Mouse (Mus musculus) myocyte (in vitro differentiated cells): ENCODE results near the gene Prkcg.

ENCODE experiments used
- CEBPB ChIP-seq: IDR thresholded peaks from 2 replicates; pipeline ENCODE4 v1.6.1; 2011; ENCODE audit warnings: mild to moderate bottlenecking, moderate library complexity; ENCODE audit not compliant: poor library complexity, insufficient read depth, severe bottlenecking
- MAX ChIP-seq: IDR thresholded peaks from one replicate; pipeline ENCODE4 v1.6.1; 2011; ENCODE audit warnings: low read depth, mild to moderate bottlenecking, control low read depth
- MYOG ChIP-seq, 3 experiments: IDR thresholded peaks; one replicate each; pipeline ENCODE4 v1.6.1; 2011; ENCODE audit warnings: control low read depth in 2 of 3, low read depth in 2 of 3, mild to moderate bottlenecking in 2 of 3; ENCODE audit not compliant: insufficient read length in 2 of 3, control insufficient read depth in 1 of 3, insufficient read depth in 1 of 3
- POLR2A ChIP-seq: IDR thresholded peaks from one replicate; pipeline ENCODE4 v1.6.1; 2011; ENCODE audit warnings: low read depth, mild to moderate bottlenecking, control low read depth, moderate library complexity; ENCODE audit not compliant: insufficient read length
- TCF12 ChIP-seq: IDR thresholded peaks from one replicate; pipeline ENCODE4 v1.6.1; 2011; ENCODE audit warnings: mild to moderate bottlenecking, control low read depth; ENCODE audit not compliant: poor library complexity, insufficient read depth, severe bottlenecking
- TCF3 ChIP-seq: IDR thresholded peaks from one replicate; pipeline ENCODE4 v1.6.1; 2011; ENCODE audit warnings: low read depth, control low read depth; ENCODE audit not compliant: insufficient read length
- USF1 ChIP-seq: IDR thresholded peaks from one replicate; pipeline ENCODE4 v1.6.1; 2011; ENCODE audit warnings: low read depth, mild to moderate bottlenecking, control low read depth, moderate library complexity

DNA sequence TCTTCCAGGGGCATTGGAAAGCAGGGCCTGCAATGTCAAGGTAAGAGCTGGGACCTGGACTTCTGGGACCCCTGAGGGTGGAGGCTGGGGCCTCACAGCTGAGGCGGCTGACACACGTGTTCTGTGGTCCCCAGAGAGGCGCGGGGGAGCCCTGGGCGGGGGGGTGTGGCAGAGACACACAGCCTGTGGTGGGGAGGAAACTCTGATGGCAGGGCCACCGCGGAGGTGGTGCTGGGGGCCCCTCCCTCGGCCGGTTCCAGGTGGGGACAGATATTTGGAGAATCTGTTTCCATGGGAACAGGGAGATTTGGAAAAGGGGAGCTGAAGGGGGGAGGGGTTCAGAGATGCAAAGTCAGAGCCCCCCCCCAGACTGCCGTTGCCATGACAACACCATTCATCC, 15.3 kb downstream of the Prkcg start:
- TF ChIP-seq USF1 (no peak), POLR2A (no peak), TCF12 (no peak), CEBPB (no peak), MAX (no peak), TCF3 (no peak), MYOG (IDR thresholded peaks at IDR 0.05; ENCODE audit: control insufficient read depth in 1 of 3, insufficient read depth in 1 of 3, insufficient read length in 2 of 3, low read depth in 2 of 3) (no peak)
